Mouse (Mus musculus) kidney, postnatal 25 days (tissue): Measurements from ENCODE around the gene Dqx1.

Experiments used
- DNase-seq, 2 experiments: peaks; one replicate each; pipeline ENCODE4 v3.0.0; 2021; ENCODE audit warnings: mixed read lengths in 2 of 2

Dqx1 gene

DNA sequence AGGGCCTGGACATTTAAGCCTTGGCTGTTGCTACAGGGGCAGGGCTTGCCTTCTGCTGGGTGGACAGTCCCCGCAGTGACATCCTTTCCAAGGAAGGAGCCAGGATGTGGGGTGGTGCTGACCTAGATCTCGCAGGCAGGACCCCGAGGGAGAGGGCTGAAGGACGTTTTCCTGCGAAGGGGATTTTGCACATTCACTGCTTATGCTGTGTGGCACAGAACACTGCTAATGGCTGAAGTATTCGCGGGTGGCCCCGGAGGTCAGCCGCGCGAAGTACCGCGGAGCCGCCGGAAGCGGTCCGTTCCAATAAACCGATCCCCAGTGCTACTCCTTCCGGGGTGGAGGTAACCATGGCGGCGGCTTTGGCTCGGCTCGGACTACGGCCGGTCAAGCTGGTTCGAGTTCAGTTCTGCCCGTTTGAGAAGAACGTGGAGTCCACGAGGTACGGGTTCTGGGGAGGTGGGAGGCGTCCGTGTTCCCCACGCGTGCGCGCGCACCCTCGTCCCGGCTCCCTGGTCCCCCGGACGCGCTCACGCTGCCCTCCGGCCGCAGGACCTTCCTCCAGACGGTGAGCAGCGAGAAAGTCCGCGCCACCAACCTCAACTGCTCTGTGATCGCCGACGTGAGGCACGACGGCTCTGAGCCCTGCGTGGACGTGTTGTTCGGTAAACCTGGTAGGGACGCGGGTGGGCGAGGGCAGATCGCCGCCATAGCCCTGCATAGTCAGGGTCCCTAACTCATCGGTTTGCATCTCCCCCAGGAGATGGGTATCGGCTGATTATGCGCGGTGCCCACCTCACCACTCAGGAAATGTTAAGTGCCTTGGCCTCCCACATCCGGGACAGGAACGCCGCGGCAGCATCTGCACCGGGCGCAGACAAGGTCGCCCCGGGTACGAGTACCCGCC lies 51.4 kb downstream of the Dqx1 start, which contains the start of gene Mrpl53:
Gene Mrpl53, plus strand, starts transcription at position 279 of the 907 bp plus-strand sequence.
- peak; percentile 84 to 90 for DNase-seq

DNA sequence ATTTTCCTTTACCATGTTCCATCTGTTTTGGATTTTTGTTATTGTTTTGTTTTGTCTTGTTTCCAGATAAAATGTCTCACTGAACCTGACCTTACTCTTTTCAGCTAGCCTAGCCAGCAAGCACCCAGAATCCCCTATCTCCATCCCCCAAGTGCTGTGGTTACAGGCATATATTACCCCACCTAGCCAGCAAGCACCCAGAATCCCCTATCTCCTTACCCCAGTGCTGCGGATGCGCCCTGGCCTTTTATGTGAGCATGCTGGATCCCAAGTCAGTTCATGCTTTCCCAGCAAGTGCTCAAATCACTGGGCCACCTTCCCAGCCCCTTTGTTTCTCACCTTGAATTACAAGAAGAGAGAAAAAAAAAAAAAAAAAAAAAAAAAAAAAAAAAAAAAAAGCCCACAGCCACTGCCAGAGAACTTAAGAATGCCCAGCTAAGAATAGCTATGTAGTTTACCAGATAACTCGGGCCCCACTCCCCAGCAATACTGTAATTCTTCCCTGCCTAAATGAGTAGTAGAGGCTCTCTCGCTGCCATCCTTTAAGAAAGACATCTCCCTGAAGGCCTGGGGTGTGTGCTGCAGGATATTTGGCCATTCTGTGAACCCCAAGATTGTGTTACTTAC lies 54.0 kb downstream of the Dqx1 start:
- no peak for DNase-seq

DNA sequence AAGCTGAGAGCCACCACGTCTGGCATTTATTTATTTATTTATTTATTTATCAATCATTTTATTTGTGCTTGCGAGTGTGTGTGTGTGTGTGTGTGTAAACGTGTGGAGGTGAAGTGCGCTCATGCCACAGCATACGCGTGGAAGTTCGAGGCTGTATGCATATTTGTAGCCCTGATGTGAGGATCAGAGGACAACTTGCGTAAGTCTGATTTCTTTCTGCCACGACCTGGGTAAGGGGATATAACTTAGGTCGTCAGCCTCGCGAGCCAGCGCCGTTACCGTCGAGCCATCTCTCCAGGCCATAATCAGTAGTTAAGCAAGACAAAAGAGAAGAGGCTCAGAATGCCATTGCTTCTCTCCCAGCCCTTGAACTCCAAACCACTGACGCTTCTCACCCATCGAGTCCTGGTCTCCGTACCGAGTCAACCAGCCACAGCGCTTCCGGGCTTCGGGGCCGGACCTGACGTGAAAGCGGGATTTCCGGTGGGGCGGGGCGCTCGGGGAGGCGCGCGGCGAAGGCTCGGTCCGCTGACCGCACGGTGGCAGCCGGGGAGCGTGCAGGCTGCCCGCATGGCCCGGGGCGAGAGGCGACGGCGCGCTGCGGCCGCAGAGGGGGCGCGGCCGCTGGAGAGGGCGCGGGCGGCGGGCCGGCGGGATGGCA lies 57.5 kb downstream of the Dqx1 start, which contains the start of gene Mogs:
Gene Mogs, plus strand, starts transcription at position 486 of the 661 bp plus-strand sequence.
- peak; percentile 96 to 97 for DNase-seq

DNA sequence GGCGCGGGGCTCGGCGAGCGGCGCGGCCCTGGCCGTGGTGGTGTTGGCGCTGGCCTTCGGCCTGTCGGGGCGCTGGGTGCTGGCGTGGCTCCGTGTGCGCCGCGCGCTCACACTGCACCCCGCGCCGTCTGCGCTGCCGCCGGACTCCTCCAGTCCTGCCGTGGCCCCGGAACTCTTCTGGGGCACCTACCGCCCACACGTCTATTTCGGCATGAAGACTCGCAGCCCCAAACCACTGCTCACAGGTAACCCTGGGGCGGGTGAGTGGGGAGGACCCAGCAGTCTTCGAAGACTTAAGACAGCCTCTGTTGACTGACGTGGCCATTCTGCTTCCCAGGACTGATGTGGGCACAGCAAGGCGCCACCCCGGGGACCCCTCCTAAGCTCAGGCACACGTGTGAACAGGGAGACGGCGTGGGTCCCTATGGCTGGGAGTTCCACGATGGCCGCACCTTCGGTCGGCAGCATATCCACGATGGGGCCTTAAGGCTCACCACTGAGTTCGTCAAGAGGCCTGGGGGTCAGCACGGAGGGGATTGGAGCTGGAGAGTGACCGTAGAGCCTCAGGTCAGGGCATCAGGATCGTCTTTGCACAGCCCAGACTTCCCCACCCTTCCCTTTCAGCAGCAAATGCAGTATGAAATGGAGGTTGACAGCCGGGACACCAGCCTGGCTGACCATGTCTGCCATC lies 58.2 kb downstream of the Dqx1 start:
- no peak for DNase-seq

DNA sequence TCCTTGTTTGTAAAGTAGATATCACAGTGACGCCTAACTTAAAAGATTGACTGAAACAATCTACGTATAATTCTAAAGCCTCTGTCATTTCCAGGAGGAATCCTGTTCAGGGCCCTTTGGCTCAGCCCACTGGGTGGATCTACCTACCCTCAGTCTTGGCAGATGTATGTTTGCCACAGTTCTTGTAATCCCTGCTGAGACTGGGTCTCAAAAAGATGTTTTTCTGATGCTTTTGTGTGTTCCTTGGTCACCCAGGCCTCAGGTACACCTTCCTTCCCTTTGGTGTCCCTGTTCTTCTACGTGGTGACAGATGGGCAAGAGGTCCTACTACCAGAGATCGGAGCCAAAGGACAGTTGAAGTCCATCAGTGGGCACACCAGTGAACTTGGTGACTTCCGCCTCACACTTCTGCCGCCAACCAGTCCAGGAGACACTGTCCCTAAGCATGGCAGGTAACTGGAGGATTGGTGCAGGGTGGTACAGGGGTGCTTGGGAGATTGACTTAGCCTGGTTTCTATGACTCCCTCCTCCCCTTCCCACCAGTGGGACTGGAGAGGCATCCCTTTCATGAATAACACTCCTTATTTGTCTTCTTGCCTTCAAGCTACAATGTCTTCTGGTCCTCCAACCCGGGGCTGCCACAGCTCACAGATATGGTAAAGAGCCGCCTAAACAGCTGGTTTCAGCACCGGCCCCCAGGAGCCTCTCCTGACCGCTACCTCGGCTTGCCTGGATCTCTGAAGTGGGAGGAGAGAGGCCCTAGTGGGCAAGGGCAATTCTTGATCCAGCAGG lies 58.9 kb downstream of the Dqx1 start:
- no peak for DNase-seq
